Mouse (Mus musculus): ENCODE results near the gene Ccl12. TPM values are rescaled to one million over a fixed set of nuclear protein-coding genes. Genes with fewer than 3 reads are reported as not detected.

Gene Ccl12
- polyA plus RNA-seq, 1 experiment from 2014 or later = 0.57 TPM

- H3K36me3 ChIP-seq (ENCODE audit: poor library complexity, severe bottlenecking) = no peaks in the 10 kb centered on the region
- WGBS = 85% methylated on average over 3 of the region's 3 CpGs
- no peak overlapping the region for H3K9ac ChIP-seq
- no peak overlapping the region for H3K27ac ChIP-seq
- no peak overlapping the region for H3K4me2 ChIP-seq
- ATAC-seq = no peak
- H3K27me3 ChIP-seq = no peaks in the 10 kb centered on the region
- H3K4me1 ChIP-seq = no peaks in the 10 kb centered on the region
- H3K4me3 ChIP-seq = no peak overlapping the region
- H3K9me3 ChIP-seq (replicated peaks) = no peaks in the 10 kb centered on the region
These were observed 17.3 kb upstream of the Ccl12 start for GRCm38 (mm10) chr11:82084360-82084759.

GRCm38 (mm10) chr11:82099511-82100323 is 1.9 kb upstream of the Ccl12 start:
- no peak overlapping the region for H3K4me2 ChIP-seq
- no peak overlapping the region for H3K9ac ChIP-seq
- no peaks in the 10 kb centered on the region for H3K9me3 ChIP-seq (replicated peaks)
- H3K4me1 ChIP-seq = no peaks in the 10 kb centered on the region
- 87% methylated on average over 10 of the region's 10 CpGs for WGBS
- H3K36me3 ChIP-seq (ENCODE audit: poor library complexity, severe bottlenecking) = no peaks in the 10 kb centered on the region
- H3K27ac ChIP-seq = no peak overlapping the region
- H3K4me3 ChIP-seq = no peak overlapping the region
- no peaks in the 10 kb centered on the region for H3K27me3 ChIP-seq
- no peak for ATAC-seq

GRCm38 (mm10) chr11:82101087-82101486 is 558 bp upstream of the Ccl12 start:
- no peak overlapping the region for H3K9ac ChIP-seq
- no peaks in the 10 kb centered on the region for H3K27me3 ChIP-seq
- no peak overlapping the region for H3K27ac ChIP-seq
- no peaks in the 10 kb centered on the region for H3K36me3 ChIP-seq (ENCODE audit: poor library complexity, severe bottlenecking)
- no peaks in the 10 kb centered on the region for H3K4me1 ChIP-seq
- ATAC-seq = no peak
- no peaks in the 10 kb centered on the region for H3K9me3 ChIP-seq (replicated peaks)
- H3K4me3 ChIP-seq = no peak overlapping the region
- 84% methylated on average over 4 of the region's 4 CpGs for WGBS
- no peak overlapping the region for H3K4me2 ChIP-seq

GRCm38 (mm10) chr11:82109611-82110010 is 8.0 kb downstream of the Ccl12 start:
- ATAC-seq = no peak
- Histone ChIP-seq H3K36me3 (ENCODE audit: poor library complexity, severe bottlenecking) (no peaks in the 10 kb centered on the region), H3K9me3 (replicated peaks) (no peaks in the 10 kb centered on the region), H3K4me1 (no peaks in the 10 kb centered on the region), H3K27me3 (no peaks in the 10 kb centered on the region), H3K4me3 (no peak overlapping the region), H3K9ac (no peak overlapping the region), H3K27ac (no peak overlapping the region), H3K4me2 (no peak overlapping the region)

GRCm38 (mm10) chr11:82110372-82111248 is 9.0 kb downstream of the Ccl12 start:
- Histone ChIP-seq H3K27ac (no peak overlapping the region), H3K4me2 (no peak overlapping the region), H3K4me1 (no peaks in the 10 kb centered on the region), H3K36me3 (ENCODE audit: poor library complexity, severe bottlenecking) (no peaks in the 10 kb centered on the region), H3K9me3 (replicated peaks) (no peaks in the 10 kb centered on the region), H3K9ac (no peak overlapping the region), H3K27me3 (no peaks in the 10 kb centered on the region), H3K4me3 (no peak overlapping the region)
- no peak for ATAC-seq
- 55% methylated on average over 6 of the region's 6 CpGs for WGBS

GRCm38 (mm10) chr11:82114885-82115284 is 13.2 kb downstream of the Ccl12 start, which contains the start of gene Ccl8:
TSS of gene Ccl8 (plus strand) at chr11:82115185.
- Histone ChIP-seq H3K9ac (no peak within 1 kb of the TSS), H3K27me3 (no peaks in the 10 kb centered on the region), H3K4me1 (no peaks in the 10 kb centered on the region), H3K9me3 (replicated peaks) (no peaks in the 10 kb centered on the region), H3K4me3 (no peak within 1 kb of the TSS), H3K4me2 (no peak within 1 kb of the TSS), H3K36me3 (ENCODE audit: poor library complexity, severe bottlenecking) (no peaks in the 10 kb centered on the region), H3K27ac (no peak within 1 kb of the TSS)
- no peak for ATAC-seq
- WGBS = 78% methylated on average over 3 of the region's 3 CpGs

GRCm38 (mm10) chr11:82116041-82116440 is 14.4 kb downstream of the Ccl12 start:
- H3K4me3 ChIP-seq = no peak overlapping the region
- H3K27me3 ChIP-seq = no peaks in the 10 kb centered on the region
- H3K9me3 ChIP-seq (replicated peaks) = no peaks in the 10 kb centered on the region
- no peak for ATAC-seq
- H3K4me1 ChIP-seq = no peaks in the 10 kb centered on the region
- no peak overlapping the region for H3K27ac ChIP-seq
- 87% methylated on average over 3 of the region's 3 CpGs for WGBS
- H3K4me2 ChIP-seq = no peak overlapping the region
- H3K36me3 ChIP-seq (ENCODE audit: poor library complexity, severe bottlenecking) = no peaks in the 10 kb centered on the region
- no peak overlapping the region for H3K9ac ChIP-seq

- WGBS = 83% methylated on average over 1 of the region's 1 CpGs
- H3K27me3 ChIP-seq = no peaks in the 10 kb centered on the region
These were observed 31.3 kb downstream of the Ccl12 start for GRCm38 (mm10) chr11:82132977-82133376.

GRCm38 (mm10) chr11:82136196-82136595 is 34.6 kb downstream of the Ccl12 start:
- no peak overlapping the region for H3K4me2 ChIP-seq
- H3K9me3 ChIP-seq (replicated peaks) = no peaks in the 10 kb centered on the region
- no peak for ATAC-seq
- H3K36me3 ChIP-seq (ENCODE audit: poor library complexity, severe bottlenecking) = no peaks in the 10 kb centered on the region
- no peak overlapping the region for H3K9ac ChIP-seq
- no peak overlapping the region for H3K27ac ChIP-seq
- 93% methylated on average over 2 of the region's 2 CpGs for WGBS
- no peaks in the 10 kb centered on the region for H3K27me3 ChIP-seq
- H3K4me1 ChIP-seq = no peaks in the 10 kb centered on the region
- no peak overlapping the region for H3K4me3 ChIP-seq

More at GRCm38 (mm10) chr11:82132977-82133376, 31.3 kb downstream of the Ccl12 start:
- Histone ChIP-seq H3K9me3 (replicated peaks) (no peaks in the 10 kb centered on the region), H3K9ac (no peak overlapping the region), H3K4me3 (no peak overlapping the region), H3K27ac (no peak overlapping the region), H3K4me1 (no peaks in the 10 kb centered on the region), H3K36me3 (ENCODE audit: poor library complexity, severe bottlenecking) (no peaks in the 10 kb centered on the region), H3K4me2 (no peak overlapping the region)
- no peak for ATAC-seq

GRCm38 (mm10) chr11:82139492-82140094 is 37.9 kb downstream of the Ccl12 start:
- no peak for ATAC-seq
- Histone ChIP-seq H3K27me3 (no peaks in the 10 kb centered on the region), H3K27ac (no peak overlapping the region), H3K4me3 (no peak overlapping the region), H3K4me1 (no peaks in the 10 kb centered on the region), H3K9ac (no peak overlapping the region), H3K36me3 (ENCODE audit: poor library complexity, severe bottlenecking) (no peaks in the 10 kb centered on the region), H3K9me3 (replicated peaks) (no peaks in the 10 kb centered on the region), H3K4me2 (no peak overlapping the region)
- 78% methylated on average over 7 of the region's 7 CpGs for WGBS

Data from forebrain, embryonic 13.5 days (tissue).